ENCODE assay signal across 30 mouse cellular contexts in the genomic region with DNA sequence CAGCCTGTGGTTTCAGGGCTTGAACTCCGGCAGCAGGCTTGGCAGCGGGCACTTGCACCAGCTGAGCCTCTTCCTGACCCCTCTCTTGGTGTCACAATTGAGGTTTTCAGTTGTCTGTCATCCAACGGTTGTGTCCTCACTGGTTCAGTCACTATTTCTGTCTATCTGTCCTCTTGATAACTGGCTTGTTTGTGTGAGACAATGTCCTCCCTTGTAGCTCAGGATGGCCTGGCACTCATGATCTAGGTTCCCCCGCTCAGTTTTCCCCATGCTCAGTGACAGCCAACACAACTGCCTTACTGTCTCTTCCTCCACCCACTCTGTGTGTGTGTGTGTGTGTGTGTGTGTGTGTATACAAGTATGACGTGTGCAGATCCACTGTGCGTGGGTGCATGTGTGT. TPM values are rescaled to one million over a fixed set of nuclear protein-coding genes. Genes with fewer than 3 reads are reported as not detected.
DNase-seq lines count a peak whose midpoint lies in the region; ATAC-seq and TF ChIP-seq lines count a peak whose summit lies in the region.
"Had no signal": no experiment of that assay in that cellular context is flagged by ENCODE, and none has a peak within 500 bp of the region (broad histone marks: within the 10 kb centered on the region; RNA-seq: fewer than 3 reads in every experiment).

No protein-coding gene starts in this region.

- H3K27ac ChIP-seq in cortical plate, adult 2 months (ENCODE audit: insufficient read depth, low read length): peak overlapping the region; percentile 32; the same call in 1 of the 2 replicates
- H3K27ac ChIP-seq in intestine, embryonic 15.5 days: no peak overlapping the region
- H3K27ac ChIP-seq: embryonic facial prominence, embryonic 10.5 days; embryonic facial prominence, embryonic 12.5 days; forebrain, embryonic 13.5 days; forebrain, embryonic 15.5 days had no signal

- peak; percentile 36 for DNase-seq in layer of hippocampus, adult 11-12 months (ENCODE audit: low spot score)
- no peak for DNase-seq in layer of hippocampus, postnatal 36 days
- DNase-seq in layer of hippocampus, adult 9-11 months: peak; percentile 70
- no peak for DNase-seq in layer of hippocampus, adult 9-10 months (ENCODE audit: low spot score)
- no peak for DNase-seq in gastrocnemius, postnatal 4 days (ENCODE audit: low spot score in 2 of 2)
- DNase-seq: adrenal gland, adult 8-10 months; adrenal gland, postnatal 14 days; adrenal gland, postnatal 36 days; cerebellum, adult 11 months; cerebellum, adult 18-20 months; cerebellum, adult 8-10 months; cerebellum, adult 9-11 months; cerebellum, postnatal 14 days; cerebellum, postnatal 36 days; forebrain, postnatal 0 days had no signal

- WGBS in intestine, embryonic 15.5 days: 90% methylated on average over 6 of the region's 6 CpGs

- no peak for TF ChIP-seq POLR2A in cortical plate, adult 2 months (IDR thresholded peaks at IDR 0.05; ENCODE audit: extremely low read depth, insufficient read depth, low read length)

- no peaks in the 10 kb centered on the region for H3K27me3 ChIP-seq in intestine, embryonic 15.5 days (replicated peaks)
- H3K27me3 ChIP-seq: embryonic facial prominence, embryonic 12.5 days; forebrain, embryonic 13.5 days; forebrain, embryonic 15.5 days; Patski had no signal

- no peak for ATAC-seq in intestine, embryonic 15.5 days
- ATAC-seq: activated CD4-positive, CD25-positive, alpha-beta regulatory T cell, adult 4 months; forebrain, embryonic 13.5 days; forebrain, embryonic 15.5 days; forebrain, postnatal 0 days; Patski had no signal

- TF ChIP-seq CTCF in cortical plate, adult 2 months (IDR thresholded peaks at IDR 0.05; ENCODE audit: extremely low read depth, insufficient read depth, low read length): no peak

- H3K36me3 ChIP-seq in intestine, embryonic 15.5 days: peaks cover 34% of the 10 kb centered on the region

- H3K4me2 ChIP-seq in intestine, embryonic 15.5 days (replicated peaks): no peak overlapping the region
- H3K4me2 ChIP-seq: embryonic facial prominence, embryonic 12.5 days; forebrain, embryonic 13.5 days; forebrain, embryonic 15.5 days had no signal

- H3K4me3 ChIP-seq in cortical plate, adult 2 months (ENCODE audit: insufficient read depth, low read length): no peak overlapping the region
- no peak overlapping the region for H3K4me3 ChIP-seq in intestine, embryonic 15.5 days (replicated peaks)
- H3K4me3 ChIP-seq: embryonic facial prominence, embryonic 10.5 days; embryonic facial prominence, embryonic 12.5 days; forebrain, embryonic 13.5 days; forebrain, embryonic 15.5 days had no signal

- H3K9ac ChIP-seq in intestine, embryonic 15.5 days: no peak overlapping the region
- H3K9ac ChIP-seq: embryonic facial prominence, embryonic 12.5 days; forebrain, embryonic 13.5 days; forebrain, embryonic 15.5 days; forebrain, postnatal 0 days had no signal

- H3K9me3 ChIP-seq in intestine, embryonic 15.5 days: no peaks in the 10 kb centered on the region
- H3K9me3 ChIP-seq: embryonic facial prominence, embryonic 10.5 days; embryonic facial prominence, embryonic 12.5 days; forebrain, embryonic 13.5 days; forebrain, embryonic 15.5 days had no signal

- H3K4me1 ChIP-seq in cortical plate, adult 2 months (ENCODE audit: control insufficient read depth, insufficient read depth, low read length): peaks cover 2% of the 10 kb centered on the region; the same call in 1 of the 2 replicates
- H3K4me1 ChIP-seq in intestine, embryonic 15.5 days (replicated peaks): no peaks in the 10 kb centered on the region
- H3K4me1 ChIP-seq: embryonic facial prominence, embryonic 10.5 days; embryonic facial prominence, embryonic 12.5 days; forebrain, embryonic 13.5 days; forebrain, embryonic 15.5 days had no signal

RNA-seq across cellular contexts. Expression of a gene that starts 9.4 kb away (rescaled TPM):
- 100 to 1,000 TPM; 257 to 299 TPM for total RNA-seq in layer of hippocampus, postnatal 36 days (2021)
- polyA plus RNA-seq in cortical plate, adult 2 months (2012; rRNA removed): 526 and 561 TPM in 2 replicates
- total RNA-seq in gastrocnemius, postnatal 4 days (2021): 100 to 1,000 TPM in 1 of 2 experiments, 10 to 100 TPM in 1; 86.6 to 106 TPM
- polyA plus RNA-seq in intestine, embryonic 15.5 days (2015; fragmentation: Nextera tagmentation; extraction: Ambion mirVana): 248 and 256 TPM in 2 replicates

RNA-seq across cellular contexts. Expression of a gene that starts 25.9 kb away (rescaled TPM):
- not detected for total RNA-seq in layer of hippocampus, postnatal 36 days (2021)
- 0.26 and 0.52 TPM in 2 replicates for polyA plus RNA-seq in cortical plate, adult 2 months (2012; rRNA removed)
- total RNA-seq in gastrocnemius, postnatal 4 days (2021): not detected
- polyA plus RNA-seq in intestine, embryonic 15.5 days (2015; fragmentation: Nextera tagmentation; extraction: Ambion mirVana): not detected in 2 replicates
- total RNA-seq: adrenal gland, adult 18-20 months; adrenal gland, adult 8-10 months; adrenal gland, postnatal 14 days; adrenal gland, postnatal 36 days; common myeloid progenitor, adult 5-6 weeks; forebrain, postnatal 0 days; MEL had no signal
- polyA plus RNA-seq: activated CD4-positive, CD25-positive, alpha-beta regulatory T cell, adult 4 months; brain, embryonic 14.5 days; C2C12; embryonic facial prominence, embryonic 10.5 days; embryonic facial prominence, embryonic 12.5 days; embryonic facial prominence, embryonic 14.5 days; forebrain, embryonic 11.5 days; forebrain, embryonic 13.5 days; Patski had no signal

RNA-seq across cellular contexts. Expression of a gene that starts 33.5 kb away (rescaled TPM):
- total RNA-seq in layer of hippocampus, postnatal 36 days (2021): 1 to 10 TPM; 2.1 to 2.7 TPM
- polyA plus RNA-seq in cortical plate, adult 2 months (2012; rRNA removed): 5.7 and 6.1 TPM in 2 replicates
- 10 to 100 TPM; 51.8 to 55.1 TPM for total RNA-seq in gastrocnemius, postnatal 4 days (2021)
- polyA plus RNA-seq in intestine, embryonic 15.5 days (2015; fragmentation: Nextera tagmentation; extraction: Ambion mirVana): 61.8 and 64.0 TPM in 2 replicates

Comparison
In these comparisons a context has a peak if more than half of its experiments do, and no peak if none do; other contexts are left out.
1. DNase-seq: peak in layer of hippocampus, adult 11-12 months (single experiment) and layer of hippocampus, adult 9-11 months (single experiment); none in layer of hippocampus, postnatal 36 days (0 of 2), layer of hippocampus, adult 9-10 months (single experiment) and gastrocnemius, postnatal 4 days (0 of 2).
2. RNA of a gene that starts 33.5 kb away (total RNA-seq): 51.8 to 55.1 TPM in gastrocnemius, postnatal 4 days; 2.1 to 2.7 TPM in layer of hippocampus, postnatal 36 days; every median in the first group is over 10 times any median in the second.